Mouse (Mus musculus) brain, embryonic 14.5 days (tissue): ENCODE measurements at regions not wholly inside any gene's neighbourhood (a gene's known extent, or its start where the extent isn't known, plus 50 kb on each side); places are given as distances from the start of the nearest gene placed in this dataset.

Source experiments
- DNase-seq: peaks from one replicate; pipeline ENCODE4 v3.0.0-alpha.2; 2011; ENCODE audit warnings: low read depth
- CTCF ChIP-seq: fragments of 200-500 bp; IDR thresholded peaks from 2 replicates; pipeline ENCODE4 v1.5.1; 2012; ENCODE audit warnings: inconsistent platforms, mild to moderate bottlenecking, moderate library complexity, borderline replicate concordance; ENCODE audit not compliant: insufficient read depth, insufficient read length; ENCODE audit errors: extremely low read depth
- POLR2A ChIP-seq: fragments of 200-500 bp; IDR thresholded peaks from 2 replicates; pipeline ENCODE4 v1.6.1; 2012; ENCODE audit warnings: mild to moderate bottlenecking, inconsistent platforms, borderline replicate concordance; ENCODE audit not compliant: poor library complexity, insufficient read depth, insufficient read length, severe bottlenecking; ENCODE audit errors: extremely low read depth

GRCm38 (mm10) chr2:61922496-61922895, 119.8 kb downstream of the Tbr1 start:
- TF ChIP-seq POLR2A (no peak), CTCF (no peak)
- no peak for DNase-seq

- peak; percentile 53 for DNase-seq
- TF ChIP-seq CTCF (no peak), POLR2A (no peak)
Measured at GRCm38 (mm10) chr2:61938296-61938695, 108.0 kb upstream of the Slc4a10 start.

- TF ChIP-seq POLR2A, result no peak
- no peak for TF ChIP-seq CTCF
- DNase-seq, result no peak
Measured at GRCm38 (mm10) chr2:61965916-61966315, 80.3 kb upstream of the Slc4a10 start.

GRCm38 (mm10) chr2:61967724-61968123, 78.5 kb upstream of the Slc4a10 start:
- no peak for TF ChIP-seq CTCF
- no peak for TF ChIP-seq POLR2A
- peak; percentile 65 for DNase-seq

GRCm38 (mm10) chr2:61970029-61970428, 76.2 kb upstream of the Slc4a10 start:
- DNase-seq, result no peak
- TF ChIP-seq CTCF, result no peak
- no peak for TF ChIP-seq POLR2A

GRCm38 (mm10) chr2:61984771-61985170, 61.5 kb upstream of the Slc4a10 start:
- TF ChIP-seq CTCF (no peak), POLR2A (no peak)

GRCm38 (mm10) chr2:61986967-61987550, 59.2 kb upstream of the Slc4a10 start:
- TF ChIP-seq POLR2A (no peak), CTCF (0 out of 2 replicates have a peak, but pooled peaks have one; percentile 7)
- DNase-seq, result peak; percentile 40

More at GRCm38 (mm10) chr2:61984771-61985170, 61.5 kb upstream of the Slc4a10 start:
- no peak for DNase-seq
